Mouse (Mus musculus) stomach, embryonic 14.5 days (tissue): ENCODE measurements around the gene Fam32a. TPM values are rescaled to one million over a fixed set of nuclear protein-coding genes. Genes with fewer than 3 reads are reported as not detected.

Experiments used
- ATAC-seq: fragments of 200-750 bp; cut with Nextera tagmentation; 2 replicates; pipeline ENCODE4 v1.8.0; 2017; ENCODE audit warnings: low read depth, moderate TSS enrichment; ENCODE audit not compliant: insufficient number of reproducible peaks, insufficient read depth, low FRiP score
- H3K27ac ChIP-seq: fragments of 300-500 bp; sonication (generic); 2 replicates; pipeline ENCODE4 v1.5.1; 2014; ENCODE audit warnings: mild to moderate bottlenecking, low read length, moderate library complexity, mixed read lengths
- H3K27me3 ChIP-seq: fragments of 300-500 bp; sonication (generic); 2 replicates; pipeline ENCODE4 v1.6.1; 2014; ENCODE audit warnings: low read length, control low read depth, mixed read lengths; ENCODE audit not compliant: control insufficient read depth, insufficient read depth
- H3K36me3 ChIP-seq: fragments of 300-500 bp; sonication (generic); 2 replicates; pipeline ENCODE4 v1.6.1; 2014; ENCODE audit warnings: mild to moderate bottlenecking, control low read depth, low read length, moderate library complexity, mixed read lengths; ENCODE audit not compliant: control insufficient read depth, insufficient read depth
- H3K4me1 ChIP-seq: fragments of 300-500 bp; sonication (generic); 2 replicates; pipeline ENCODE4 v1.6.1; 2014; ENCODE audit warnings: low read length, control low read depth, mixed read lengths; ENCODE audit not compliant: control insufficient read depth, insufficient read depth
- H3K4me2 ChIP-seq: fragments of 300-500 bp; sonication (generic); replicated peaks from 2 replicates; pipeline ENCODE4 v1.6.1; 2014; ENCODE audit warnings: low read depth, low read length, control low read depth
- H3K4me3 ChIP-seq: fragments of 300-500 bp; sonication (generic); 2 replicates; pipeline ENCODE4 v1.5.1; 2014; ENCODE audit warnings: low read depth, low read length, control low read depth
- H3K9ac ChIP-seq: fragments of 300-500 bp; sonication (generic); replicated peaks from 2 replicates; pipeline ENCODE4 v1.6.1; 2014; ENCODE audit warnings: low read depth, mild to moderate bottlenecking, control low read depth, low read length, moderate library complexity, mixed read lengths
- H3K9me3 ChIP-seq: fragments of 300-500 bp; sonication (generic); 2 replicates; pipeline ENCODE4 v1.6.1; 2016; ENCODE audit warnings: low read depth, low read length, control low read depth; ENCODE audit not compliant: control insufficient read depth
- WGBS: fragments of 180-500 bp; shearing (Covaris S2); extraction: QIAGEN DNeasy Blood & Tissue Kit; methylation state at CpG from one replicate; pipeline ENCODE4 v1.1.7; 2014; 5-methylcytosine and 5-hydroxymethylcytosine counted together
- polyA plus RNA-seq: library from polyadenylated mRNA; unstranded; fragments of >200 nt; fragmentation: Nextera tagmentation; extraction: Ambion mirVana; gene quantifications from 2 replicates; pipeline ENCODE4 v1.2.1, GENCODE M21; 2014

Fam32a gene
- 66.9 and 75.5 TPM in 2 replicates for polyA plus RNA-seq

GRCm38 (mm10) chr8:72219541-72220363, at the start of gene Fam32a:
Fam32a (plus strand) TSS chr8:72219730.
- H3K9me3 ChIP-seq, result no peaks in the 10 kb centered on the region
- peak within 1 kb of the TSS; percentile 70 for H3K27ac ChIP-seq
- peak within 1 kb of the TSS; percentile 51 for H3K4me2 ChIP-seq
- peak; percentile 97 for ATAC-seq
- H3K27me3 ChIP-seq, result no peaks in the 10 kb centered on the region
- H3K4me3 ChIP-seq, result peak within 1 kb of the TSS; percentile 67
- peak within 1 kb of the TSS; percentile 52 for H3K9ac ChIP-seq
- H3K4me1 ChIP-seq, result peaks cover 12% of the 10 kb centered on the region
- 9% methylated on average over 38 of the region's 39 CpGs for WGBS
- peaks cover 23% of the 10 kb centered on the region for H3K36me3 ChIP-seq

GRCm38 (mm10) chr8:72177346-72177925, 42.1 kb upstream of the Fam32a start:
- Histone ChIP-seq H3K9ac (no peak overlapping the region), H3K27me3 (no peaks in the 10 kb centered on the region), H3K36me3 (peaks cover 61% of the 10 kb centered on the region), H3K4me3 (no peak overlapping the region), H3K4me1 (no peaks in the 10 kb centered on the region), H3K27ac (no peak overlapping the region), H3K9me3 (no peaks in the 10 kb centered on the region), H3K4me2 (no peak overlapping the region)
- ATAC-seq, result no peak; the same call in 1 of the 2 replicates
- 58% methylated on average over 5 of the region's 5 CpGs for WGBS

DNA sequence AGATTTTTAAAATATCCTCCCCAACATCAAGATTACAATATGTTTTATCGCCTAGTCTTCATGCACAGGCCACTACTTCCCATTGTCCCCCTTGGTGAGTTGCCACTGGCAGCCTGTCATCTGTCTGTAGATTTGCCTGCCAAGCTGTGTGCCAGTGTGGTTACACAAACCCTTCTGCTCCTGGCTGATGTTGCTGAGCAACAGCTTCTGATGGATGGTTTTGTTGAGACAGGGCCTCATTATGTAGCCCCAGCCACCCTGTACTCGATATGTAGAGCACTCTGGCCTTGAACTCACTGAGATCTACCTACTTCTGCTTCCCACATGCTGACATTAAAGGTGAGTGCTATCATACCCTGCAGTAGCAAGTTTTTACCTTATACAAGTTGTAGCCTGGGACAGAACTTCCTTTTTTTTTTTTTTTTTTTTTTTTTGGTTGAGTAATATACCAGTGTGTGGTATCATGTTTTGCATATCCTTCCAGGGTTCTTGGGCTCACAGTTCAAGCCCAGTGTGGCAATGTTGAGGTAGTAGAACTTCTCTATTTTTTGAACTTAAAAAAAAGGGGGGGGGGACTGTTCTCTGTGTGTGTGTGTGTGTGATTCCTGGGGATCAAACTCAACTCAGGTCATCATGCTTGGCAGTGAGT, 35.9 kb upstream of the Fam32a start:
- H3K4me3 ChIP-seq, result no peak overlapping the region
- H3K36me3 ChIP-seq, result peaks cover 9% of the 10 kb centered on the region
- no peak overlapping the region for H3K9ac ChIP-seq
- no peak overlapping the region for H3K27ac ChIP-seq
- no peaks in the 10 kb centered on the region for H3K4me1 ChIP-seq
- H3K4me2 ChIP-seq, result no peak overlapping the region
- H3K9me3 ChIP-seq, result no peaks in the 10 kb centered on the region
- WGBS, result 72% methylated on average over 2 of the region's 2 CpGs
- no peak for ATAC-seq
- no peaks in the 10 kb centered on the region for H3K27me3 ChIP-seq

GRCm38 (mm10) chr8:72187793-72188331, 31.7 kb upstream of the Fam32a start:
- H3K9me3 ChIP-seq, result no peaks in the 10 kb centered on the region
- H3K9ac ChIP-seq, result no peak overlapping the region
- no peak overlapping the region for H3K27ac ChIP-seq
- no peak overlapping the region for H3K4me3 ChIP-seq
- no peak for ATAC-seq
- WGBS, result 75% methylated on average over 2 of the region's 2 CpGs
- H3K36me3 ChIP-seq, result no peaks in the 10 kb centered on the region
- H3K27me3 ChIP-seq, result no peaks in the 10 kb centered on the region
- no peaks in the 10 kb centered on the region for H3K4me1 ChIP-seq
- no peak overlapping the region for H3K4me2 ChIP-seq

GRCm38 (mm10) chr8:72189417-72190214, 29.9 kb upstream of the Fam32a start, which contains the start of gene Hsh2d:
Hsh2d (plus strand) TSS chr8:72189638.
- peak; percentile 60 for ATAC-seq
- Histone ChIP-seq H3K27ac (peak within 1 kb of the TSS; percentile 48; the same call in 1 of the 2 replicates), H3K9me3 (no peaks in the 10 kb centered on the region), H3K4me3 (no peak within 1 kb of the TSS), H3K9ac (no peak within 1 kb of the TSS), H3K27me3 (no peaks in the 10 kb centered on the region), H3K4me2 (no peak within 1 kb of the TSS), H3K36me3 (no peaks in the 10 kb centered on the region), H3K4me1 (no peaks in the 10 kb centered on the region)
- 60% methylated on average over 12 of the region's 12 CpGs for WGBS

DNA sequence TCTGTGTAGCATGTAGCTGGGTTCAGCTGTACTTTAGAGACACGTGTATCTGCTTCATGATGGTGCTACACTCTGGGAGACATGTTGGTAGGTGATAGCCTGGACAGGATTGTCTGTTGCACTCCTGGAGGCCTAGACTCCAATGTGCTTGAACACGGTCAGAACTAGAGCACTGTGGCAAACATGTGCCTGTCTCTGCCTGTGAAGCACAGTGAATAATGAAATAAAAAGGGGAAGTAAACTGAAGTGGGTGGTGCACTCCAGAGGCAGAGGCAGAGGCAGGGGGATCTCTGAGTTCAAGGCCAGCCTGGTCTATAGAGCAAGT, 29.4 kb upstream of the Fam32a start:
- 74% methylated on average over 2 of the region's 2 CpGs for WGBS
- Histone ChIP-seq H3K27me3 (no peaks in the 10 kb centered on the region), H3K27ac (no peak overlapping the region), H3K9ac (no peak overlapping the region), H3K4me2 (no peak overlapping the region), H3K9me3 (no peaks in the 10 kb centered on the region), H3K4me3 (no peak overlapping the region), H3K4me1 (no peaks in the 10 kb centered on the region), H3K36me3 (no peaks in the 10 kb centered on the region)
- ATAC-seq, result 0 out of 2 replicates have a peak, but pooled peaks have one; percentile 29

DNA sequence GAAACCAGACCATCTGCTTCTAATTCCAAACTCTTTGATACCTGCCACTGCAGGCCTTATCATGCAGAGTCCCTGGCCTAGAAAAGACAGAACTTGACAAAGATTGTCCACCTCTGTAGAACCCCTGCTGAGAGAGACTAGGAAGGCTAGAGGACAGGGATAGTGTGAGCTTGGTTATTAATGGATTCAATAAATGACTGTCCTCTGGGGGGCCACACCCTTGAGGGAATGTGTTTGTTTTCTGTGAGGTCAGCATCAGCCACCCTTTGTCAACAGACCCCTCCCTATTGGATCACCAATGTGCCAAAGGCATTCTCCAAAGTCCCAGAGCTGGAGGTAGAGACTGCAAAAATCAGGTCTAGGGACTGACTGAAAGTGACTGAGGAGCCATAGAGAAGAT, 27.5 kb upstream of the Fam32a start:
- H3K9ac ChIP-seq, result no peak overlapping the region
- H3K27ac ChIP-seq, result no peak overlapping the region
- no peak for ATAC-seq

GRCm38 (mm10) chr8:72197997-72198396, 21.5 kb upstream of the Fam32a start:
- H3K4me2 ChIP-seq, result no peak overlapping the region
- no peaks in the 10 kb centered on the region for H3K27me3 ChIP-seq
- no peak overlapping the region for H3K27ac ChIP-seq
- ATAC-seq, result no peak
- peaks cover 6% of the 10 kb centered on the region; the same call in 1 of the 2 replicates for H3K9me3 ChIP-seq
- H3K4me3 ChIP-seq, result no peak overlapping the region
- no peaks in the 10 kb centered on the region for H3K36me3 ChIP-seq
- no peaks in the 10 kb centered on the region for H3K4me1 ChIP-seq
- no peak overlapping the region for H3K9ac ChIP-seq
- 59% methylated on average over 8 of the region's 8 CpGs for WGBS

More for the DNA sequence above, 27.5 kb upstream of the Fam32a start:
- Histone ChIP-seq H3K36me3 (no peaks in the 10 kb centered on the region), H3K9me3 (no peaks in the 10 kb centered on the region), H3K27me3 (no peaks in the 10 kb centered on the region), H3K4me3 (no peak overlapping the region), H3K4me2 (no peak overlapping the region), H3K4me1 (no peaks in the 10 kb centered on the region)
